Mouse (Mus musculus): ENCODE results near the gene Xpo5. TPM values are rescaled to one million over a fixed set of nuclear protein-coding genes. Genes with fewer than 3 reads are reported as not detected.
A peak's percentile ranks its signal among the peaks of the same experiment; 100 is the strongest.

Xpo5 gene
- total RNA-seq, 2 experiments from 2014 or later = 9.3 to 9.9 TPM

GRCm38 (mm10) chr17:46182273-46182672 lies 20.3 kb upstream of the Xpo5 start:
- intact Hi-C loops (cut with DNase I) = no loop called here
- no peak for DNase-seq

- intact Hi-C loops (cut with DNase I) = no loop called here
- no peak for DNase-seq
Observed at GRCm38 (mm10) chr17:46188829-46189228, 13.8 kb upstream of the Xpo5 start.

- DNase-seq = no peak
- intact Hi-C loops (cut with DNase I) = loop anchor here (5.0 kb wide), 1 partner anchor 46 kb away; the partner anchor contains the start of genes Polr1c and Yipf3
Observed at GRCm38 (mm10) chr17:46201151-46201550, 1.4 kb upstream of the Xpo5 start.

GRCm38 (mm10) chr17:46203078-46203477 lies 496 bp downstream of the Xpo5 start:
- DNase-seq = no peak
- intact Hi-C loops (cut with DNase I) = loop anchor here (5.0 kb wide), 1 partner anchor 44 kb away; the partner anchor contains the start of genes Polr1c and Yipf3

- intact Hi-C loops (cut with DNase I) = no loop called here
- no peak for DNase-seq
Observed at GRCm38 (mm10) chr17:46206676-46207075, 4.1 kb downstream of the Xpo5 start.

GRCm38 (mm10) chr17:46210550-46210949 lies 8.0 kb downstream of the Xpo5 start:
- intact Hi-C loops (cut with DNase I) = no loop called here
- DNase-seq = no peak

- no peak for DNase-seq
- intact Hi-C loops (cut with DNase I) = no loop called here
Observed at GRCm38 (mm10) chr17:46221601-46222000, 19.0 kb downstream of the Xpo5 start.

GRCm38 (mm10) chr17:46227576-46227975 lies 25.0 kb downstream of the Xpo5 start:
- intact Hi-C loops (cut with DNase I) = no loop called here
- no peak for DNase-seq

GRCm38 (mm10) chr17:46236067-46236466 lies 33.5 kb downstream of the Xpo5 start:
- DNase-seq = no peak
- intact Hi-C loops (cut with DNase I) = no loop called here

- DNase-seq = no peak
- intact Hi-C loops (cut with DNase I) = no loop called here
Observed at GRCm38 (mm10) chr17:46237079-46237478, 34.5 kb downstream of the Xpo5 start.

- intact Hi-C loops (cut with DNase I) = no loop called here
- DNase-seq = no peak
Observed at GRCm38 (mm10) chr17:46237480-46237879, 34.9 kb downstream of the Xpo5 start.

GRCm38 (mm10) chr17:46239516-46240114 lies 37.0 kb downstream of the Xpo5 start:
- DNase-seq = no peak
- intact Hi-C loops (cut with DNase I) = no loop called here

GRCm38 (mm10) chr17:46241471-46241870 lies 38.9 kb downstream of the Xpo5 start:
- DNase-seq = no peak
- intact Hi-C loops (cut with DNase I) = no loop called here

GRCm38 (mm10) chr17:46242274-46242673 lies 39.7 kb downstream of the Xpo5 start:
- DNase-seq = no peak
- intact Hi-C loops (cut with DNase I) = no loop called here

- no peak for DNase-seq
- intact Hi-C loops (cut with DNase I) = no loop called here
Observed at GRCm38 (mm10) chr17:46242993-46243392, 40.4 kb downstream of the Xpo5 start.

GRCm38 (mm10) chr17:46243624-46244023 lies 41.0 kb downstream of the Xpo5 start:
- intact Hi-C loops (cut with DNase I) = no loop called here
- DNase-seq = no peak

GRCm38 (mm10) chr17:46244579-46244978 lies 42.0 kb downstream of the Xpo5 start:
- intact Hi-C loops (cut with DNase I) = no loop called here
- no peak for DNase-seq

GRCm38 (mm10) chr17:46247512-46248188 lies 45.1 kb downstream of the Xpo5 start, which contains the start of the genes Polr1c and Yipf3:
Gene Polr1c, minus strand, starts transcription at chr17:46248054.
Gene Yipf3, plus strand, starts transcription at chr17:46248080.
- peak; percentile 90 to 92 for DNase-seq
- intact Hi-C loops (cut with DNase I) = loop anchor here (5.0 kb wide), 1 partner anchor 45 kb away; the partner anchor contains the start of genes Polh and Xpo5

- no peak for DNase-seq
- intact Hi-C loops (cut with DNase I) = loop anchor here (5.0 kb wide), 1 partner anchor 46 kb away; the partner anchor contains the start of genes Polh and Xpo5
Observed at GRCm38 (mm10) chr17:46248189-46248522, 45.6 kb downstream of the Xpo5 start.

- DNase-seq = no peak
- intact Hi-C loops (cut with DNase I) = no loop called here
Observed at GRCm38 (mm10) chr17:46251174-46251573, 48.6 kb downstream of the Xpo5 start.

- intact Hi-C loops (cut with DNase I) = no loop called here
- DNase-seq = no peak
Observed at GRCm38 (mm10) chr17:46252571-46253451, 50.2 kb downstream of the Xpo5 start.
